Comparison of ENCODE assay signal across 10 mouse cellular contexts in genomic region chr8:120686051-120686450, GRCm38 (mm10). TPM values are rescaled to one million over a fixed set of nuclear protein-coding genes. Genes with fewer than 3 reads are reported as not detected.
A peak's percentile ranks its signal among the peaks of the same experiment; 100 is the strongest.
DNase-seq lines count a peak whose midpoint lies in the region; ATAC-seq and TF ChIP-seq lines count a peak whose summit lies in the region.
"Had no signal": no experiment of that assay in that cellular context is flagged by ENCODE, and none has a peak within 500 bp of the region (broad histone marks: within the 10 kb centered on the region; RNA-seq: fewer than 3 reads in every experiment).

No protein-coding gene starts in this region.

- no peak for TF ChIP-seq CTCF in hindbrain, postnatal 0 days (IDR thresholded peaks at IDR 0.05; ENCODE audit: low read depth)

- peaks cover 5% of the 10 kb centered on the region; the same call in 1 of the 2 replicates for H3K27me3 ChIP-seq in limb, embryonic 15.5 days
- peaks cover 41% of the 10 kb centered on the region; the same call in 1 of the 2 replicates for H3K27me3 ChIP-seq in limb, embryonic 10.5 days (ENCODE audit: low read depth, poor library complexity, severe bottlenecking)
- H3K27me3 ChIP-seq in hindbrain, postnatal 0 days (ENCODE audit: insufficient read depth, low read length) = no peaks in the 10 kb centered on the region
- H3K27me3 ChIP-seq: embryonic facial prominence, embryonic 12.5 days had no signal

- no peak overlapping the region for H3K4me3 ChIP-seq in limb, embryonic 15.5 days
- no peak overlapping the region for H3K4me3 ChIP-seq in limb, embryonic 10.5 days
- no peak overlapping the region for H3K4me3 ChIP-seq in hindbrain, postnatal 0 days (ENCODE audit: low read length)
- H3K4me3 ChIP-seq: embryonic facial prominence, embryonic 12.5 days had no signal

- intact Hi-C loops in heart, postnatal 36 days (cut with DNase I) = no loop called here

- no peak overlapping the region for H3K9ac ChIP-seq in limb, embryonic 15.5 days
- H3K9ac ChIP-seq in hindbrain, postnatal 0 days (replicated peaks; ENCODE audit: low read length) = no peak overlapping the region
- H3K9ac ChIP-seq: embryonic facial prominence, embryonic 12.5 days had no signal

- H3K4me1 ChIP-seq in limb, embryonic 15.5 days = peaks cover 22% of the 10 kb centered on the region
- peaks cover 4% of the 10 kb centered on the region for H3K4me1 ChIP-seq in limb, embryonic 10.5 days
- H3K4me1 ChIP-seq in hindbrain, postnatal 0 days (ENCODE audit: insufficient read depth, low read length) = no peaks in the 10 kb centered on the region

- ATAC-seq in limb, embryonic 15.5 days (ENCODE audit: insufficient number of reproducible peaks, low FRiP score, low TSS enrichment, low read depth) = no peak
- peak; percentile 86 for ATAC-seq in common myeloid progenitor, adult 5-6 weeks (replicated peaks; ENCODE audit: low read depth, poor library complexity, severe bottlenecking)
- no peak for ATAC-seq in hindbrain, postnatal 0 days

- WGBS in limb, embryonic 15.5 days = 84% methylated on average over 13 of the region's 13 CpGs
- WGBS in limb, embryonic 10.5 days = 91% methylated on average over 13 of the region's 13 CpGs
- WGBS in hindbrain, postnatal 0 days = 84% methylated on average over 13 of the region's 13 CpGs

- H3K4me2 ChIP-seq in limb, embryonic 15.5 days = no peak overlapping the region
- no peak overlapping the region for H3K4me2 ChIP-seq in hindbrain, postnatal 0 days (ENCODE audit: low read depth, low read length)
- H3K4me2 ChIP-seq: embryonic facial prominence, embryonic 12.5 days had no signal

- no peaks in the 10 kb centered on the region for H3K36me3 ChIP-seq in limb, embryonic 15.5 days
- H3K36me3 ChIP-seq in limb, embryonic 10.5 days = no peaks in the 10 kb centered on the region
- H3K36me3 ChIP-seq in hindbrain, postnatal 0 days (ENCODE audit: insufficient read depth, low read length) = no peaks in the 10 kb centered on the region
- H3K36me3 ChIP-seq: embryonic facial prominence, embryonic 12.5 days had no signal

- DNase-seq in limb, embryonic 10.5 days (ENCODE audit: low spot score) = no peak
- DNase-seq in heart, postnatal 36 days = peak; percentile 33 to 57
- peak; percentile 75 for DNase-seq in lung, postnatal 36 days
- no peak for DNase-seq in kidney, adult 8-10 months
- no peak for DNase-seq in hindbrain, postnatal 0 days (ENCODE audit: low spot score)
- no peak for DNase-seq in ovary, postnatal 36 days (ENCODE audit: low spot score)

- no peaks in the 10 kb centered on the region for H3K9me3 ChIP-seq in limb, embryonic 15.5 days
- H3K9me3 ChIP-seq in limb, embryonic 10.5 days (replicated peaks) = no peaks in the 10 kb centered on the region
- H3K9me3 ChIP-seq in hindbrain, postnatal 0 days (ENCODE audit: low read length) = no peaks in the 10 kb centered on the region
- H3K9me3 ChIP-seq: embryonic facial prominence, embryonic 12.5 days had no signal

- 0 out of 2 replicates have a peak overlapping the region, but pooled peaks have one; percentile 11 for H3K27ac ChIP-seq in limb, embryonic 15.5 days
- no peak overlapping the region for H3K27ac ChIP-seq in limb, embryonic 10.5 days
- no peak overlapping the region for H3K27ac ChIP-seq in hindbrain, postnatal 0 days

RNA-seq across cellular contexts. Expression of gene Emc8, which starts 17.7 kb away (rescaled TPM):
- 205 and 218 TPM in 2 replicates for polyA plus RNA-seq in limb, embryonic 15.5 days (2015; fragmentation: Nextera tagmentation; extraction: Ambion mirVana)
- polyA plus RNA-seq in limb, embryonic 10.5 days (2016; fragmentation: Nextera tagmentation; extraction: Ambion mirVana) = 372 and 439 TPM in 2 replicates
- 44.9 and 59.9 TPM in 2 replicates for total RNA-seq in common myeloid progenitor, adult 5-6 weeks (2017)
- 10 to 100 TPM; 40.2 to 46.2 TPM for total RNA-seq in heart, postnatal 36 days (2021)
- total RNA-seq in hindbrain, postnatal 0 days (2014; rRNA removed) = 55.3 and 87.9 TPM in 2 replicates
- 124 and 128 TPM in 2 replicates for polyA plus RNA-seq in hindbrain, postnatal 0 days (2015; fragmentation: Nextera tagmentation; extraction: Ambion mirVana)

RNA-seq across cellular contexts. Expression of gene Cox4i1, which starts 18.0 kb away (rescaled TPM):
- polyA plus RNA-seq in limb, embryonic 15.5 days (2015; fragmentation: Nextera tagmentation; extraction: Ambion mirVana) = 903 and 912 TPM in 2 replicates
- polyA plus RNA-seq in limb, embryonic 10.5 days (2016; fragmentation: Nextera tagmentation; extraction: Ambion mirVana) = 879 and 888 TPM in 2 replicates
- 392 and 496 TPM in 2 replicates for total RNA-seq in common myeloid progenitor, adult 5-6 weeks (2017)
- 1,000 to 10,000 TPM; 4,631 to 4,708 TPM for total RNA-seq in heart, postnatal 36 days (2021)
- total RNA-seq in hindbrain, postnatal 0 days (2014; rRNA removed) = 545 and 609 TPM in 2 replicates
- 1,628 and 1,662 TPM in 2 replicates for polyA plus RNA-seq in hindbrain, postnatal 0 days (2015; fragmentation: Nextera tagmentation; extraction: Ambion mirVana)

RNA-seq across cellular contexts. Expression of gene Gm27021, which starts 18.2 kb away (rescaled TPM):
- 2.2 and 5.0 TPM in 2 replicates for polyA plus RNA-seq in limb, embryonic 15.5 days (2015; fragmentation: Nextera tagmentation; extraction: Ambion mirVana)
- 3.4 and 3.8 TPM in 2 replicates for polyA plus RNA-seq in limb, embryonic 10.5 days (2016; fragmentation: Nextera tagmentation; extraction: Ambion mirVana)
- not detected in 2 replicates for total RNA-seq in common myeloid progenitor, adult 5-6 weeks (2017)
- 1 to 10 TPM in 1 of 2 experiments, not detected in 1; 1.1 TPM for total RNA-seq in heart, postnatal 36 days (2021)
- total RNA-seq in hindbrain, postnatal 0 days (2014; rRNA removed) = 3.1 and 7.0 TPM in 2 replicates
- 10.2 and 10.9 TPM in 2 replicates for polyA plus RNA-seq in hindbrain, postnatal 0 days (2015; fragmentation: Nextera tagmentation; extraction: Ambion mirVana)
- total RNA-seq: gastrocnemius, postnatal 36 days had no signal

RNA-seq across cellular contexts. Expression of gene 1190005I06Rik, which starts 38.6 kb away (rescaled TPM):
- 7.7 and 9.9 TPM in 2 replicates for polyA plus RNA-seq in limb, embryonic 15.5 days (2015; fragmentation: Nextera tagmentation; extraction: Ambion mirVana)
- 2.7 and 3.4 TPM in 2 replicates for polyA plus RNA-seq in limb, embryonic 10.5 days (2016; fragmentation: Nextera tagmentation; extraction: Ambion mirVana)
- total RNA-seq in common myeloid progenitor, adult 5-6 weeks (2017) = 1.2 TPM in 1 of 2 replicates, not detected in the other
- 1 to 10 TPM; 3.1 to 3.4 TPM for total RNA-seq in heart, postnatal 36 days (2021)
- 12.3 and 26.5 TPM in 2 replicates for total RNA-seq in hindbrain, postnatal 0 days (2014; rRNA removed)
- 17.3 and 20.6 TPM in 2 replicates for polyA plus RNA-seq in hindbrain, postnatal 0 days (2015; fragmentation: Nextera tagmentation; extraction: Ambion mirVana)

RNA-seq across cellular contexts. Expression of gene Irf8, which starts 50.1 kb away (rescaled TPM):
- polyA plus RNA-seq in limb, embryonic 15.5 days (2015; fragmentation: Nextera tagmentation; extraction: Ambion mirVana) = 5.9 and 8.8 TPM in 2 replicates
- polyA plus RNA-seq in limb, embryonic 10.5 days (2016; fragmentation: Nextera tagmentation; extraction: Ambion mirVana) = 1.4 and 1.7 TPM in 2 replicates
- total RNA-seq in common myeloid progenitor, adult 5-6 weeks (2017) = 97.9 and 117 TPM in 2 replicates
- total RNA-seq in heart, postnatal 36 days (2021) = 1 to 10 TPM; 3.9 to 5.6 TPM
- 7.7 and 10.2 TPM in 2 replicates for total RNA-seq in hindbrain, postnatal 0 days (2014; rRNA removed)
- 5.2 and 6.2 TPM in 2 replicates for polyA plus RNA-seq in hindbrain, postnatal 0 days (2015; fragmentation: Nextera tagmentation; extraction: Ambion mirVana)

Comparison
In these comparisons a context has a peak if more than half of its experiments do, and no peak if none do; other contexts are left out.
1. DNase-seq: peak in heart, postnatal 36 days (2 of 2) and lung, postnatal 36 days (single experiment); none in limb, embryonic 10.5 days (single experiment), kidney, adult 8-10 months (0 of 2), hindbrain, postnatal 0 days (single experiment) and ovary, postnatal 36 days (single experiment).